9 mouse cellular contexts compared by ENCODE assay signal in the genomic region with DNA sequence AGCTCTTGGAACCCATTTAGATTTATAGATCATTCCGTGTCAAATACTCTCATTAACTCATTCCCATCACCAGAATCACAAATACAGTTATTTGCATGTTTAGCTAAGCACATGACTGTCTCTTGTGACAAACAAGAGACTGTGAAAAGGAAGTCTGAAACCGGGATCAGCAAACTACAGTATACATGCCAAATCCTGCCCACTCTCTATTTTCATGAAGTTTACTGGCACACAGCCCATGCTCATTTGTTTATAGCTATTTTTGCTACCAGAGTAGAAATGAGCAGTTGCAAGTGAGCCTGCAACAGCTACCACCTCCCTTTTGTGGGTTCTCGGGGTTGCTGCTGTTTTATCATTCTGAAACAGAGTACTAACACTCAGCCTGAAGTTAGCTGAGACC. TPM values are rescaled to one million over a fixed set of nuclear protein-coding genes. Genes with fewer than 3 reads are reported as not detected.
DNase-seq lines count a peak whose midpoint lies in the region; ATAC-seq lines count a peak whose summit lies in the region.
"Had no signal": no experiment of that assay in that cellular context is flagged by ENCODE, and none has a peak within 500 bp of the region (broad histone marks: within the 10 kb centered on the region; RNA-seq: fewer than 3 reads in every experiment).

No protein-coding gene starts in this region.

- no peak overlapping the region for H3K9ac ChIP-seq in kidney, embryonic 16.5 days (replicated peaks; ENCODE audit: low read length)
- no peak overlapping the region for H3K9ac ChIP-seq in embryonic facial prominence, embryonic 15.5 days
- H3K9ac ChIP-seq: embryonic facial prominence, embryonic 12.5 days; intestine, embryonic 15.5 days had no signal

- no peaks in the 10 kb centered on the region for H3K27me3 ChIP-seq in kidney, embryonic 16.5 days (ENCODE audit: insufficient read depth, low read length)
- H3K27me3 ChIP-seq in embryonic facial prominence, embryonic 15.5 days = no peaks in the 10 kb centered on the region
- H3K27me3 ChIP-seq: embryonic facial prominence, embryonic 12.5 days; intestine, embryonic 15.5 days had no signal

- DNase-seq in kidney, postnatal 10 days = peak; percentile 61
- peak; percentile 60 to 63 for DNase-seq in layer of hippocampus, adult 8-10 months (ENCODE audit: low spot score in 2 of 2)
- DNase-seq in right cerebral cortex, adult 18-20 months = peak; percentile 59
- DNase-seq in cerebellum, postnatal 14 days = no peak
- no peak for DNase-seq in gastrocnemius, postnatal 10 days

- peaks cover 2% of the 10 kb centered on the region; the same call in 1 of the 2 replicates for H3K4me1 ChIP-seq in kidney, embryonic 16.5 days (ENCODE audit: insufficient read depth, low read length)
- 0 out of 2 replicates have a peak, but pooled peaks cover 4% of the 10 kb centered on the region for H3K4me1 ChIP-seq in embryonic facial prominence, embryonic 15.5 days
- H3K4me1 ChIP-seq: embryonic facial prominence, embryonic 12.5 days; intestine, embryonic 15.5 days had no signal

- peaks cover 2% of the 10 kb centered on the region; the same call in 1 of the 2 replicates for H3K36me3 ChIP-seq in kidney, embryonic 16.5 days (ENCODE audit: insufficient read depth, low read length)
- peaks cover 38% of the 10 kb centered on the region for H3K36me3 ChIP-seq in embryonic facial prominence, embryonic 15.5 days

- 68% methylated on average over 3 of the region's 3 CpGs for WGBS in kidney, embryonic 16.5 days
- WGBS in embryonic facial prominence, embryonic 15.5 days = 39% methylated on average over 3 of the region's 3 CpGs

- H3K4me3 ChIP-seq in kidney, embryonic 16.5 days (ENCODE audit: low read length) = no peak overlapping the region
- H3K4me3 ChIP-seq in embryonic facial prominence, embryonic 15.5 days (replicated peaks) = no peak overlapping the region
- H3K4me3 ChIP-seq: embryonic facial prominence, embryonic 12.5 days; intestine, embryonic 15.5 days had no signal

- H3K4me2 ChIP-seq in kidney, embryonic 16.5 days (replicated peaks; ENCODE audit: low read depth, low read length) = no peak overlapping the region
- no peak overlapping the region for H3K4me2 ChIP-seq in embryonic facial prominence, embryonic 15.5 days (replicated peaks)
- H3K4me2 ChIP-seq: embryonic facial prominence, embryonic 12.5 days; intestine, embryonic 15.5 days had no signal

- H3K27ac ChIP-seq in kidney, embryonic 16.5 days (ENCODE audit: low read length) = no peak overlapping the region
- 0 out of 2 replicates have a peak overlapping the region, but pooled peaks have one; percentile 39 for H3K27ac ChIP-seq in embryonic facial prominence, embryonic 15.5 days (replicated peaks)
- H3K27ac ChIP-seq: embryonic facial prominence, embryonic 12.5 days; intestine, embryonic 15.5 days had no signal

- no peaks in the 10 kb centered on the region for H3K9me3 ChIP-seq in kidney, embryonic 16.5 days (ENCODE audit: low read length)
- H3K9me3 ChIP-seq in embryonic facial prominence, embryonic 15.5 days (replicated peaks) = no peaks in the 10 kb centered on the region
- H3K9me3 ChIP-seq: embryonic facial prominence, embryonic 12.5 days; intestine, embryonic 15.5 days had no signal

- no peak for ATAC-seq in kidney, embryonic 16.5 days (ENCODE audit: low FRiP score, low TSS enrichment)
- ATAC-seq in embryonic facial prominence, embryonic 15.5 days (ENCODE audit: insufficient number of reproducible peaks, low FRiP score, low TSS enrichment, low read depth) = no peak
- ATAC-seq: intestine, embryonic 15.5 days had no signal

RNA-seq across cellular contexts. Expression of a gene that starts 36.8 kb away (rescaled TPM):
- 7.1 and 9.3 TPM in 2 replicates for polyA plus RNA-seq in kidney, embryonic 16.5 days (2015; fragmentation: Nextera tagmentation; extraction: Ambion mirVana)
- polyA plus RNA-seq in embryonic facial prominence, embryonic 15.5 days (2015; fragmentation: Nextera tagmentation; extraction: Ambion mirVana) = 10.3 and 10.7 TPM in 2 replicates
- total RNA-seq in layer of hippocampus, adult 8-10 months (2022) = 10 to 100 TPM; 33.4 to 47.2 (median 39.8) TPM
- 10 to 100 TPM; 31.3 to 35.6 TPM for total RNA-seq in gastrocnemius, postnatal 10 days (2021)

Comparison
In these comparisons a context has a peak if more than half of its experiments do, and no peak if none do; other contexts are left out.
1. DNase-seq: peak in kidney, postnatal 10 days (single experiment), layer of hippocampus, adult 8-10 months (2 of 2) and right cerebral cortex, adult 18-20 months (single experiment); none in cerebellum, postnatal 14 days (0 of 2) and gastrocnemius, postnatal 10 days (single experiment).